Mouse (Mus musculus): ENCODE results near the gene Cacna1h. TPM values are rescaled to one million over a fixed set of nuclear protein-coding genes. Genes with fewer than 3 reads are reported as not detected.

Cacna1h gene
- polyA plus RNA-seq, 1 experiment from 2014 or later = 3.2 TPM

DNA sequence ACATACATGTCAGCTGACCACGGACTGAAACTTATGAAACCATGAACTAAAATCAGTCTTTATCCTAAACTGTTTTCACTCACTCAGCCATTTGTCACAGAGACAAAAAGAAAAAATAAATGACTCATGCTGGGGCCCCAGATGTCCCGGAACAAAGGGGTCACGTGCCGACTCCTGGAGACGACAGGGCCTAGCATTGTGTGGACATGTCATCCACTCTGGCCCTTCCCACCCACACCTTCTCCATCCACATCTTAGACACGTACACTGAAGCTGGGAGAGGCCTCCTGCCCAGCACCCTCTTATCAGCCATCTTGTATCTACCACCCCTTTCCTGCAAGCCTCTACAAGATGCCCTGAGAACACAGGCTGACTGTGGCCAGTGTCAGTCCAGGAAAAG is 15.6 kb downstream of the Cacna1h start:
- no peak for ATAC-seq (replicated peaks; ENCODE audit: low FRiP score)
- H3K4me1 ChIP-seq (replicated peaks; ENCODE audit: control insufficient read depth, insufficient read depth, low read length) = peaks cover 24% of the 10 kb centered on the region
- 79% methylated on average over 6 of the region's 6 CpGs for WGBS

DNA sequence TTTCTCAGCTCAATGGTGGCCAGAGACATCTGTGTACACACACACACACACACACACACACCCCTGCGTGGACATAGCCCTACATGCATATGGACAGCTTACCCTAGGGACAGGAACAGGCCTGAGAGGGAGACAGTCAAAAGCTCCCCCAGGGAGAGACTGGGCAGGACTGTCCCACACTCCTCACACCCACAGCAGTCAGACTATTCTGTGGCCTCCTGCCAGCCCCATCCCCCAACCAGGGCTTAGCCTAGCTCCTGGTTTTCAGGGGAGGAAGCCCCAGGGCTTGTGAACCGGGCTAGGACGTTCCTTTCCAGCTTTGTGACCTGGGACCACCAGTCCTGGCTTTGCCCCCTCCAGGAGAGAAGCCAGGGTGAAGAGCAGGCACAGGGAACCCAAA is 17.4 kb downstream of the Cacna1h start:
- no peak for ATAC-seq (replicated peaks; ENCODE audit: low FRiP score)
- Histone ChIP-seq H3K27ac (ENCODE audit: low read depth, low read length) (peak overlapping the region; percentile 21; the same call in 1 of the 2 replicates), H3K4me3 (ENCODE audit: low read depth, low read length) (no peak overlapping the region), H3K4me1 (replicated peaks; ENCODE audit: control insufficient read depth, insufficient read depth, low read length) (peaks cover 24% of the 10 kb centered on the region), H3K36me3 (ENCODE audit: control insufficient read depth, insufficient read depth, low read length) (no peaks in the 10 kb centered on the region), H3K9ac (ENCODE audit: low read depth, low read length) (no peak overlapping the region), H3K27me3 (replicated peaks; ENCODE audit: control insufficient read depth, insufficient read depth, low read length) (no peaks in the 10 kb centered on the region), H3K4me2 (no peak overlapping the region), H3K9me3 (ENCODE audit: control insufficient read depth, low read length) (no peaks in the 10 kb centered on the region)
- 18% methylated on average over 3 of the region's 3 CpGs for WGBS
- DNase-seq (ENCODE audit: low spot score) = no peak

More for the DNA sequence above, 15.6 kb downstream of the Cacna1h start:
- H3K4me2 ChIP-seq = no peak overlapping the region
- H3K4me3 ChIP-seq (ENCODE audit: low read depth, low read length) = no peak overlapping the region
- DNase-seq (ENCODE audit: low spot score) = no peak
- no peaks in the 10 kb centered on the region for H3K9me3 ChIP-seq (ENCODE audit: control insufficient read depth, low read length)
- no peaks in the 10 kb centered on the region for H3K36me3 ChIP-seq (ENCODE audit: control insufficient read depth, insufficient read depth, low read length)
- H3K27me3 ChIP-seq (replicated peaks; ENCODE audit: control insufficient read depth, insufficient read depth, low read length) = no peaks in the 10 kb centered on the region
- H3K27ac ChIP-seq (ENCODE audit: low read depth, low read length) = no peak overlapping the region
- H3K9ac ChIP-seq (ENCODE audit: low read depth, low read length) = no peak overlapping the region

DNA sequence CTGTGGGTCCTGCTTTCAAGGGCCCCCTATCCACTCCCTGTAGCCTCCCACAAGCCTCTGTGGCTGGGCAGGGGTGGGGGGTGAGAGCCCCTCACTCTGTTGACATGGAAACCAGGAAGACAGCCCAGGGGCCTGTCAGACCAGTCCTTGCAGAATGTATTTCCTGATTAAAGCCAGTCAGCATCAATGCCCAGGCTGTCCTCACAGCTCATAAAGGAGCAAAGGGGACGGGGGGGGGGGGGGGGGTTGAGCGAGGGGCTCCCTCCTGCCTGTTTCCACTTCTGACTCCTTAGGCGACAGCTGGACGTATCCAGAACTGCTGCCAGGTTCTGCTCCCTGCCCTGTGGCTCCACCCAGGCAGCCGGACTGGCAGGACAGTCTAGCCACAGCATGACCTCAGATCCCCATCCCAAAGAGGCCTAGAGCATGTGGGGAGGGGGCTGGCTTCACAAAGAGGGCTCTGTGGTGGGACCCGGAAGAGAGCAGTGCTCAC is 18.1 kb downstream of the Cacna1h start:
- no peak overlapping the region for H3K4me2 ChIP-seq
- peaks cover 24% of the 10 kb centered on the region for H3K4me1 ChIP-seq (replicated peaks; ENCODE audit: control insufficient read depth, insufficient read depth, low read length)
- ATAC-seq (replicated peaks; ENCODE audit: low FRiP score) (no peak), DNase-seq (ENCODE audit: low spot score) (no peak)
- 33% methylated on average over 6 of the region's 6 CpGs for WGBS
- no peak overlapping the region for H3K9ac ChIP-seq (ENCODE audit: low read depth, low read length)
- H3K4me3 ChIP-seq (ENCODE audit: low read depth, low read length) = no peak overlapping the region
- H3K27me3 ChIP-seq (replicated peaks; ENCODE audit: control insufficient read depth, insufficient read depth, low read length) = no peaks in the 10 kb centered on the region
- H3K9me3 ChIP-seq (ENCODE audit: control insufficient read depth, low read length) = no peaks in the 10 kb centered on the region
- H3K36me3 ChIP-seq (ENCODE audit: control insufficient read depth, insufficient read depth, low read length) = no peaks in the 10 kb centered on the region
- H3K27ac ChIP-seq (ENCODE audit: low read depth, low read length) = peak overlapping the region; percentile 36; the same call in 1 of the 2 replicates

DNA sequence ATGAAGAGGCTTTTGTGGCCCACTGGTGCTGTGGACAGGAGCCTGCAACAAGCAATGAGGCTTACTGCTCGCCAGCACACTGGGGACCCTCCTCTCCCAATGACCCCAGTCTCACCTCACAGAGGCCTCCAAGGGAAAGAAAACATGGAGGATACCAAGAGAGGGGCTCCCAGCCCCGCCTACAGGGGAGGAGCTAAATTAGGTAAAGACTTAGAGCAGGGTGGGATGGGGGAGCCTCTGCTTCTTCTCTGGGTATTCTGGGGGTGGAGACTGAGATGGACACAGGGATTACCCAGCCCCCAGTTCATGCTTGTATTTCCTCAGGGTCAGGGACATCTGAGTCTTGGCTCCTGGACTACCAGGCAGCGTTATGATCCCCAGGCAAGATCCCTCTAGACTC is 18.7 kb downstream of the Cacna1h start:
- 46% methylated on average over 3 of the region's 3 CpGs for WGBS
- Histone ChIP-seq H3K4me3 (ENCODE audit: low read depth, low read length) (no peak overlapping the region), H3K36me3 (ENCODE audit: control insufficient read depth, insufficient read depth, low read length) (no peaks in the 10 kb centered on the region), H3K27me3 (replicated peaks; ENCODE audit: control insufficient read depth, insufficient read depth, low read length) (no peaks in the 10 kb centered on the region), H3K9ac (ENCODE audit: low read depth, low read length) (no peak overlapping the region), H3K9me3 (ENCODE audit: control insufficient read depth, low read length) (no peaks in the 10 kb centered on the region), H3K27ac (ENCODE audit: low read depth, low read length) (no peak overlapping the region), H3K4me2 (no peak overlapping the region), H3K4me1 (replicated peaks; ENCODE audit: control insufficient read depth, insufficient read depth, low read length) (peaks cover 25% of the 10 kb centered on the region)
- no peak for DNase-seq (ENCODE audit: low spot score)
- ATAC-seq (replicated peaks; ENCODE audit: low FRiP score) = no peak

DNA sequence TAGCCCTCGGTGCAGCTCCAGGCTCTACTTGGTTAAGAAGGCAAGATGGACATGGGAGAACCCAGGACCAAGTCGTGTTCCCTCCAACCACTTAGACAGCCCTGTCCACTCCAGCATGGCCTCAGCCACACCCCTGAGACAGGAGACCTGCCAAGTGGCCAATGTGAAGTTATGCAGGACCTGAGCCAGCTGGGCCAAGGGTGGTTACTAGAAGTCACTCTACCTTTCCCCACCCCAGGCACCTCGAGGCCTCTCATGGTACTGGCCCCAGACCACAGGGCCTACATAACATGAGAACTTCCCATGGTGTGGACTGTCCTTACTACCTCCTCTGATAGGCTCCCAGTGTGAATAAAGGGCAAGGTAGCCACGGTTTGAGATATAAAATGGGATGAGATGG is 19.4 kb downstream of the Cacna1h start:
- Histone ChIP-seq H3K4me3 (ENCODE audit: low read depth, low read length) (no peak overlapping the region), H3K4me1 (replicated peaks; ENCODE audit: control insufficient read depth, insufficient read depth, low read length) (peaks cover 27% of the 10 kb centered on the region), H3K36me3 (ENCODE audit: control insufficient read depth, insufficient read depth, low read length) (no peaks in the 10 kb centered on the region), H3K27me3 (replicated peaks; ENCODE audit: control insufficient read depth, insufficient read depth, low read length) (no peaks in the 10 kb centered on the region), H3K9ac (ENCODE audit: low read depth, low read length) (no peak overlapping the region), H3K4me2 (no peak overlapping the region), H3K27ac (ENCODE audit: low read depth, low read length) (no peak overlapping the region), H3K9me3 (ENCODE audit: control insufficient read depth, low read length) (no peaks in the 10 kb centered on the region)
- ATAC-seq (replicated peaks; ENCODE audit: low FRiP score) = no peak
- 58% methylated on average over 4 of the region's 4 CpGs for WGBS
- DNase-seq (ENCODE audit: low spot score) = no peak

DNA sequence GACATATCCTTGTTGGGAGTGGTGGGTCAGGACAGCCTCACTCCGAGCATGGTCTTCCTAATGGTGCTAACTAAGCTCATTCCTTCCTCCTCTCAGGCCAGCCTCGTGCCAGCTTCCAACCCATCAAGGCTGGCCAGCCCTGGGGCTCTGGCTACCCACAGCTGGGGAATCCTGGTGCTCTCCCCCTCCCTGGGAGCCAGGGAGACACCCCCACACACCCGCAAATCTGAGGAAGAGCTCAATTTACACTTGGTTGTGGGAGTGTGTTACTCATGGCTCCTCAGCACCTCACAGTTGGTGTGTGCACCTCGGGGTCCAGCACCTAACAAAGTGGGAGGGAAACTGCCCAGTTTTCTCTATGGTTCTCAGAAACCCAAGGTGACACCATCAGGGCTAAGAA is 22.3 kb downstream of the Cacna1h start:
- ATAC-seq (replicated peaks; ENCODE audit: low FRiP score) (no peak), DNase-seq (ENCODE audit: low spot score) (no peak)
- Histone ChIP-seq H3K9ac (ENCODE audit: low read depth, low read length) (no peak overlapping the region), H3K4me2 (no peak overlapping the region), H3K27me3 (replicated peaks; ENCODE audit: control insufficient read depth, insufficient read depth, low read length) (no peaks in the 10 kb centered on the region), H3K4me3 (ENCODE audit: low read depth, low read length) (no peak overlapping the region), H3K27ac (ENCODE audit: low read depth, low read length) (no peak overlapping the region), H3K9me3 (ENCODE audit: control insufficient read depth, low read length) (no peaks in the 10 kb centered on the region), H3K4me1 (replicated peaks; ENCODE audit: control insufficient read depth, insufficient read depth, low read length) (peaks cover 22% of the 10 kb centered on the region), H3K36me3 (ENCODE audit: control insufficient read depth, insufficient read depth, low read length) (no peaks in the 10 kb centered on the region)
- 38% methylated on average over 4 of the region's 4 CpGs for WGBS

DNA sequence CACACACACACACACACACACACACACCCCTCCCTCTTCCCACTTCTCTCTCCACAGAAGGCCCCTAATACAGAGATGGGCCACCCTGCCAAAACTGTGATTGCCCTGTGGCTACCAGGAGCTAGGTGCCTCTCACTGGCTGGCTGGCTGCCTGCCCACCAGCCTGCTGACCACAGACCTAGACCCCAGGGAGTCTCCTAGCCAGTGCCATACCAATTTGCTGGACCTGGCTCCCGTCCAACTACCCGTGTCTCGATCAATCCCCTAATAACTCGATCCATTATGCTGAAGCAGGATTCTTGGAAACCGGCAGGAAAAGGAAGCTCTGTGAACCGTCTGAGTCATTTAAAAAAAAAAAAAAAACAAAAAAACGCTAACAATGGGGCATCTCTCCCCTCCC is 22.8 kb downstream of the Cacna1h start:
- Histone ChIP-seq H3K4me2 (no peak overlapping the region), H3K36me3 (ENCODE audit: control insufficient read depth, insufficient read depth, low read length) (no peaks in the 10 kb centered on the region), H3K4me1 (replicated peaks; ENCODE audit: control insufficient read depth, insufficient read depth, low read length) (peaks cover 22% of the 10 kb centered on the region), H3K27ac (ENCODE audit: low read depth, low read length) (peak overlapping the region; percentile 25; the same call in 1 of the 2 replicates), H3K4me3 (ENCODE audit: low read depth, low read length) (no peak overlapping the region), H3K27me3 (replicated peaks; ENCODE audit: control insufficient read depth, insufficient read depth, low read length) (no peaks in the 10 kb centered on the region), H3K9ac (ENCODE audit: low read depth, low read length) (no peak overlapping the region), H3K9me3 (ENCODE audit: control insufficient read depth, low read length) (no peaks in the 10 kb centered on the region)
- WGBS = 42% methylated on average over 7 of the region's 7 CpGs
- no peak for ATAC-seq (replicated peaks; ENCODE audit: low FRiP score)
- DNase-seq (ENCODE audit: low spot score) = no peak

DNA sequence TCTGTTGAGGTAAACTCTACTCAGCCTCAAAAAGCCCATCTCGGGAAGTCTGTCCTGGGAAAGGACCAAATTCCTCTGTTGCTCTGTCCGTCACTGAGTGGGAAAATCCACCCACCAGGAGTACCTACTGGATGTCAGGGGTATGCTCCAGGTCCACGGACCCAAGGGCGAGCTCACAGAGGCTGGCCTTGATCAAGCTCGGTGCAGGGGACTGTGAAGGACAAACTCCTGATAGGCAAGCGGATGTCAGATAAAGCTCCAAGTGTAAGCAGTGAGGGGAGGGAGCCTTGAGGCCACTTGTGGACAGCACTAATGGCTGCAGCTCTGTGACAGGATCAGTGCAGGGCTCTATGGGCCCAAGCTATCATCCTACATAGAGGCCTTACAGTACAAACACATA is 23.4 kb downstream of the Cacna1h start:
- 36% methylated on average over 6 of the region's 6 CpGs for WGBS
- Histone ChIP-seq H3K27ac (ENCODE audit: low read depth, low read length) (peak overlapping the region; percentile 25; the same call in 1 of the 2 replicates), H3K36me3 (ENCODE audit: control insufficient read depth, insufficient read depth, low read length) (no peaks in the 10 kb centered on the region), H3K9ac (ENCODE audit: low read depth, low read length) (no peak overlapping the region), H3K4me1 (replicated peaks; ENCODE audit: control insufficient read depth, insufficient read depth, low read length) (peaks cover 19% of the 10 kb centered on the region), H3K9me3 (ENCODE audit: control insufficient read depth, low read length) (no peaks in the 10 kb centered on the region), H3K4me2 (no peak overlapping the region), H3K4me3 (ENCODE audit: low read depth, low read length) (no peak overlapping the region), H3K27me3 (replicated peaks; ENCODE audit: control insufficient read depth, insufficient read depth, low read length) (no peaks in the 10 kb centered on the region)
- ATAC-seq (replicated peaks; ENCODE audit: low FRiP score) (no peak), DNase-seq (ENCODE audit: low spot score) (no peak)

DNA sequence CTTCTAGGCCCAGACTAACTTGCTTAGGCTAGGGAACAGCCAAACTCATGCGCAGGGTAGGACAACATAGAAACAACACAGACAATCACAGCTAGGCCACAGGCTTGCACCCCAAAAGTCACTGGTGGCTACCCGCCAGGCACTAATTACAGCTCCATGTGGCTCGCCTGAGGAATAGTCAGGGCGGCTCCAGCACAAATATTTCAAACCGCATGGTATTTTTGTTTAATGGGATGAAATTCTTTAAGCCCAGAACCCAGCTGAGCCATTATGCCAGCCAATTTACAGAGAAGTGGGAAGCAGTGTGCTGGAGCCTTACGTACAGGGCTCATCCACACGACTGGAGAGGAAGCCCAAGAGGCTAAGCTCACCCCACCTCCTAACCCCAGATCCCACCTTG is 24.0 kb downstream of the Cacna1h start:
- Histone ChIP-seq H3K9ac (ENCODE audit: low read depth, low read length) (no peak overlapping the region), H3K4me2 (no peak overlapping the region)
- WGBS = 76% methylated on average over 7 of the region's 7 CpGs

More for the DNA sequence above, 24.0 kb downstream of the Cacna1h start:
- Histone ChIP-seq H3K27ac (ENCODE audit: low read depth, low read length) (no peak overlapping the region), H3K4me3 (ENCODE audit: low read depth, low read length) (no peak overlapping the region), H3K4me1 (replicated peaks; ENCODE audit: control insufficient read depth, insufficient read depth, low read length) (peaks cover 16% of the 10 kb centered on the region), H3K36me3 (ENCODE audit: control insufficient read depth, insufficient read depth, low read length) (no peaks in the 10 kb centered on the region), H3K9me3 (ENCODE audit: control insufficient read depth, low read length) (no peaks in the 10 kb centered on the region), H3K27me3 (replicated peaks; ENCODE audit: control insufficient read depth, insufficient read depth, low read length) (no peaks in the 10 kb centered on the region)
- ATAC-seq (replicated peaks; ENCODE audit: low FRiP score) (no peak), DNase-seq (ENCODE audit: low spot score) (no peak)

Measured in liver, embryonic 11.5 days (tissue).